Mouse (Mus musculus): ENCODE results near the gene Irgq. TPM values are rescaled to one million over a fixed set of nuclear protein-coding genes. Genes with fewer than 3 reads are reported as not detected.
"Not testable (repeated sequence)": the region's sequence is repeated elsewhere in the genome, so short reads cannot be mapped to it uniquely, and the experiment has no call there.

Gene Irgq
- 10 to 100 TPM; 15.3 to 18.3 TPM for total RNA-seq (2021)
- long read RNA-seq, experiment 1, full-length matches to known transcripts = 5 of 7 reads
- long read RNA-seq, experiment 1, partial matches to known transcripts = 0 of 7 reads
- long read RNA-seq, experiment 1, other reads (novel, unspliced or antisense) = 2 of 7 reads
- long read RNA-seq, experiment 2, full-length matches to known transcripts = 1 of 2 reads
- long read RNA-seq, experiment 2, partial matches to known transcripts = 0 of 2 reads
- long read RNA-seq, experiment 2, other reads (novel, unspliced or antisense) = 1 of 2 reads

DNA sequence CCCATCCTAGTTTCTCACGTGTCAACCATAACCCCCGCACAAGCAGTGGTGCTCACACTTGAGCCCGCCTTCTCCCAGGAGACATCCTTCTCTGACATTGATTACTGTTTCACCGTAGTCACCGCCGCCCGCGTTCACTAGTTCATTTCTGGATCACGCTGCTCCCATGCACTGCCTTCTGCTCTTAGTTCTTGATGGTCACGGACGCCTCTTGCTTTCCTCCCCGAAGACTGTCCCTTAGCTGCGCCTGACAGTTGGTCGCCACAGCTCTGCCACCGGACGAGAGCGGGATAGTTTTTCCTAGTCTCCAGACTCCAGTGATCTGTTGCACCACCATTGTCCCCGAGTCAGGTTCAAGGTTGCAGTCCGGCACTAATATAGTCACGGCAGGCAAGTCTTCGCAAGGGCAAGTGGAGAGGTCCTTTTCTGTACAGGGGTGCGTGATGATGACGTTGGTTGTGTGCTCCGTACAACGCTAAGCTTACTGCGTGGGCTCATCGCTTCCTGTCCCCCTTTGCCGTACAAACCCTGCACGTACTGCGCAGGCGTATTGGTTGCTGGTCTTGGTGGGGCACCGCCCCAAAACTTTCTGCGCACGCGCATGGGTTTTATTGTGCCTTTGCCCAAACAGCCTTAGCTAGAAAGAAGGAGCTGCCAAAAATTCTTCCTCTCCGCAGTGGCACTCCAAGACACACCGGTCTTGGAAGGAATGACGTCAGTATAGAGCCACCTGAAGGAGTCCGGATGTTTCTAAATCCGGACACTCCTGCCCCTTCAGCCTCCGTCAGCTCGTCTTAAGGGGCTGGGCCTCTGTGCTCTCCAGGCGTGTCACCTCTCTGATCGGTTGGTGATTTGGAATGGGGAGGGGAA, at the start of gene Irgq:
Irgq (plus strand) TSS at position 628 of the 870 bp plus-strand sequence.
- DNase-seq = peak; percentile 99

DNA sequence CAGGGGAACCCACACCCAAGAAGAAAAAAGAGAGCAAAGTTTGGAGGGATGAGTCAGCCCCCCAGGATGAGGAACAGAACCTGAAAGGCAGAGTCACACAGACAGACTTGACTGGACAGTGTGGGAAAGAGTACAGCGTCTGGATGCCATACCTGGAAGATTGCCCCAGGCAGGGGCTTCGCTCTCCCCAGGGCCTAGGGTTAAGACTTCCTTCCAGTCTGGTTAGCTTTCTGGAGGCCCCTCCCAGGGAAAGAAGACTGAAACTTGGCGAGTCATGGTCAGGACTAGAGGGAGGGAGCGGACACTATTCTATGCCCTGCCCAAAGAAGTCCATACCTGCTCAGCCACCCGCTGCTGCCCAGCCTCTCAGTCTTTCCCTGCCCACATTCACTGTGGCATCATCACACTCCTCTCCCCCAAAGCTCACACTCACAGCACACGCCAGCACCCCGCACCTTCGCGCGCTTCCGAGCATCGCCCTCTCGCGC, 49.5 kb upstream of the Irgq start:
- DNase-seq = peak in 1 of 2 experiments; percentile 16

DNA sequence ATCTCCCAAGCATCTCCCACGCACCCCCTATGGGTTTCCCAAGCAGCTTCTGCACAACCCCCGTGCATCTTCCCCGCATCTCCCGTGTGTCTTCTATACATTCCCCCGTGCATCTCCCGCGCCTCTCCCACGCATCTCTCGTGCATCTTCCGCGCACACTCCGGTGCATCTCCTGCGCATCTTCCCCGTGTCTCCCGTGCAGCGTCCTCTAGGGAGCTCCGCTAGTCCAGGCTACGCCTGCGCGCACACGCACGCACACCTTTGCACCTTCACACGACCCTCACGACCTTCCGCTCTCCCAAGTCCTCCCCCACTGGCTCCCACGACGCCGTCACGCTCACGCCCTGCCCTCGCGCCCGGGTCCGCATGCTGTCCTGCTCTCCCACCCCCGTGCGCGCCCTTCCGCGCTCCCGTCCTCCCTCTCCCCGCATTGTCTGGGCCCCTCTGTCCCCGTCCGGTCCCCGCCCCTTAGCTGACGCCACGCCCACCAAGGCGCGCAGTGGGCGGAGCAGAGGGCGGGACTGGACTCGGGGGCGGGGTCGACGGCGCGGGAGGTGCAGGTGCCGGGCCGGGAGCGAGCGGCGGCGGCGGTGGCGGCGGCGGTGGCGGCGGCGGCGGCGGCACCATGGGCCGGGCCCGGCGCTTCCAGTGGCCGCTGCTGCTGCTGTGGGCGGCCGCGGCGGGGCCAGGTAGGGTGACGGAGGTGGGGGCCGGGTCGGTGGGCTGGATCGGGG, 48.8 kb upstream of the Irgq start, which contains the start of gene Cadm4:
Cadm4 (plus strand) TSS at position 550 of the 734 bp plus-strand sequence.
- peak; percentile 81 to 85 for DNase-seq

DNA sequence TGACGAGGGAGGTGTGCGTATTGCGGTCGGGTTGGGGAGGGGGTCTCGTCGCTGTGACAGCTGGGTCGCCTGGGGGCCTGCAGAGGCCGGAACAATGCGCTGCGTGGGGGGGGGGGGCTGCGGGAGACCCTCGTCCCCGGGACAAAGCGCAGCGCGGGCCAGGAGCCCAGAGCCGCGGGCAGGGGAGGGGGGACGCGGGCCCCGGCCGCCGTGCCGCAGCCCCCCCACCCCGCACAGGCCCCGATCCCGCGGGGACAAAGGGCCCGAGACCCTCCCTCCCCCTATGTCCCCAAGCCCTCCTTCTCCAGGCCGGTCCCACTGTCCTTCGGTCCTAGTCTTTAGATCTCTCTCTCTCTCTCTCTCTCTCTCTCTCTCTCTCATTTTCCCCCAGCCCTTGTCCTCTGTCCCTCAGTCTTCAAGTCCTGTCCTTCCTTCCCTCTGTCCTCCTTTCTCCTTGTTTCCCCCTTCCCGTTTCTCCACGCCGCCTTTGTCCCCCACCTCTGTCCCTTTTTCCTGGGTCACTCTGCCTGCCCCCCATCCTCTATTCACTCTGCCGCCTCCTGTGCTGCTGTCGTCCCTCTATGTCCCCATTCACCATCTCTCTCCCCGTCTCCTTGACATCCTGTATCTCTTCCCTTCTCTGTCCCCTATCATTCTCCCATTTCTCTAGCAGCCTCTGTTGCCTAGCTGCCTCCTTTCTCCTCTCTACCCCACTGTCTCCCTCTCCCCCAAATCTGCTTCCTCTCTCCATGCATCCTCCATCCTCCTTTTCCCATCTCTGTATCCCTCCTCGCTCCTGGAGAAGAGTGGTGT, 48.1 kb upstream of the Irgq start:
- no peak for DNase-seq

DNA sequence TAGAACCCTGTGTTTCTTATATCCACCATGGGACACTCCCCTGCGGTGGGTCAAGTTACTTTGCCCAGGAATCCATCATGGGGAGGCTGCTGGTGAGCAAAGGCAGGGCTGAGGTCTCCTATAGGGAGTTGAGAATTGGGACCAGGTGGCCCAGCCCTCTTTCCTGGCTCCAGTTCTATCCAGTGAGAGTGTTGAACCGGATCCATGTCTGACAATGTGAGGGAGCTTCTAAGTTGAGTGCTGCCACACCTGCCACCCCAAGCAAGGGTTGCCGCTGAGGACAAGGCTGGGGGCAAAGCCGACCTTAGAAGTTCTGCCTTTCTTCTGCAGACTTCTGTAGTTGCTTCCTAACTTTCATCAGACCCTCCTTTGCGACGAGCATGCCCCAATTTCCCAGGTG, 47.2 kb upstream of the Irgq start:
- DNase-seq = not testable (repeated sequence)

DNA sequence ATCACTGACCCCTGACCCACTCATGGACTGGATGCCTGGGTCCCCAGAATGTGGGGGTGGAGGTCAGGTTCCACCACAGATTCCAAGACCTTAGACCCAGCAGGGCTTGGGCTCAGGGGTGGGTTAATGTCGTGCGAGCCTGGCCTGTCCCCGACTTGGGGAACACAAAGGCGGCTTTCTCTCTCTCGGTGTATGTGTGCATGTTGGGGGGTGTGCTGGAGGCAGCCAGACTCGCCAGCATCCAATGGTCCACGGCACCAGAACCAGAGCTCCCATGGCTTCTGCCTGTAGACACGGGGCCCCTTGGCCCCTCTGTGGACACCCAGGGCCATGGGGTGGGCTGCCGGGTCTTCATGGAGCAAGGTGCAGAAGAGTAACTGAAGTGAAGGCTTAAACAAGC, 45.0 kb upstream of the Irgq start:
- DNase-seq = no peak

DNA sequence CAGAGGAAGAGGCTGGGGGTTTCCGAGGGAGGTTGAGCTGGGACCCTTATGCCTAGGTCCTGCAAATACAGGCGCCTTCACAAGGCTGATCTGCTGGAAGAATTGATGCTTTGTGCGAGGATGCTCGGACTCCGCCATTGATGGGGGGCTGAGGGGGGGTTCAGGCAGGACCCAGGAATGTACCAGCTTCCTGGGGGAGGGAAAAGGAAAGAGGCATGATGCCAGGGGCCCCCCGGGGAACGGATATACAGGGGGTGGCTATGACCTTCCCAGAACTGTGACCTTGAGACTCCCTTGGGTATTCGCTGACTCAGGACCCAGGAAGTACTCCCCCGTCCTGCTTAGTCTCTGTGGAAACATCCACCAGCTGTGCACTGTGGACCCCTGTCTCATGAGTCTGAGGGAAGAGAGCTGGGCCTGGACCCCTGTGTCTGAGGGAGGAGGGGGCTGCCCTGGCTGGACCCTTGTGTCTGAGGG, 43.8 kb upstream of the Irgq start:
- no peak for DNase-seq

DNA sequence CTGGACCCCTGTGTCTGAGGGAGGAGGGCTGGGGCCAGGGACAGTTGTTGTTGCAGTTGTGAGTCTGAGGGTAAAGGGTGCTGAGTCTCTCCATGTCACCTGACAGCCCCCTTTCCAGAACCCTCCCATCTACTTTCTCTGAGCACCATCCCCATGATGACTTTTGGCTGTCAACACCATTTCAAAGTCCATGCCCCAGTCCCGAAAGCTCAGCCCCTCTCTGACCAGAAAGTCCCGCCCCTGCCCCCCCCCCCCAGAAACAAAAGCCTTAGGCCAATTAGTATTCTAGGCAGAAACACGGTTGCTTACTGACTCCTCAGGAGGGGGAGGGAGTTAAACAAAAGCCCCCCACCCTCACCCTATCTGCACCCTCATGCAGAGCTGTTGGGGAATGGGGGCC, 43.1 kb upstream of the Irgq start:
- no peak for DNase-seq

DNA sequence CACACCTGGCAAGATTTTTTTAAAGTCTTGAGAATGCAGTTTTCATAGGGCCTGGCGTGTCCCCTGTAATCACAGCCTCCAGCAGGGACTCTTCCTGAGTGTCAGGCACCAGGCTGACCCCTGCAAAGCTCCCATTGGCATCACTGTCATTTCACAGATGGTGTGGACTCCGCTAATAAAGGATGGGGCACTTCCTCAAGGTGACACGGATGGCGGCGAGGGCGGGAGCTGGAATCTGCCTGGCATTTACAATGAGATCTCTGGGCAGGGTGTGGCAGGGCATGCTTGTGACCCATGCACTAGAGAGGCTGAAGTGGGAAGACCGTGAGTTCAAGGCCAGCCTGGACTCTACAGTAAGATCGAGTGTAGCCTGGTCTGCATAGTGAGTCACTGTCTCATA, 42.2 kb upstream of the Irgq start:
- no peak for DNase-seq

DNA sequence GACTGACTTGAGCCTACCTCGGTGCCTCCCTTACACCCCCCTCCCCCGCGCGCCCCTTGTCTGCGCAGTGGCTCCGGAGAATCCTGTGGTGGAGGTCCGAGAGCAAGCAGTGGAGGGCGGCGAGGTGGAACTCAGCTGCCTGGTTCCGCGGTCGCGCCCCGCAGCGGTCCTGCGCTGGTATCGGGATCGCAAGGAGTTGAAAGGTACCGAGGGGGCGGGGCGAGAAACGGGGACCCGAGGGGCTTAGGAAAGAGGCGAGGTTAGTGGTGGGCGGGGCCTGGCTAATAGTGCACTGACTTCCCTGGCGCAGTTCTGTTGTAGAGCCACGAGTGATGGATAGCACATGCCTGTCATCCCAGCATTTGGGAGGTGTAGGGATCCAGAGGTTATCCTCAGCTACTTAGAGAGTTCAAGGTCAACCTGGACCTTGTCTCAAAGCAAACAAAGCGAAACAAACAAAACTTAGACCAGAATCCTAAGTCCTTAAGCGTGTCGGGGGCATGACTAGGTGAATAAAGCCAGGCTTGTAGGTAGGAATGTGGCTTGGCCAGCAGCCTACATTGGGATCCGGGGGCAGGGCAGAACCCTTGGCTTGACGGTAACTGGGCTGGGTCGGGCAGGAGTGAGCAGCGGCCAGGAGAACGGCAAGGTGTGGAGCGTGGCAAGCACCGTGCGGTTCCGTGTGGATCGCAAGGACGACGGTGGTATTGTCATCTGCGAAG, 30.5 kb upstream of the Irgq start:
- DNase-seq = no peak

DNA sequence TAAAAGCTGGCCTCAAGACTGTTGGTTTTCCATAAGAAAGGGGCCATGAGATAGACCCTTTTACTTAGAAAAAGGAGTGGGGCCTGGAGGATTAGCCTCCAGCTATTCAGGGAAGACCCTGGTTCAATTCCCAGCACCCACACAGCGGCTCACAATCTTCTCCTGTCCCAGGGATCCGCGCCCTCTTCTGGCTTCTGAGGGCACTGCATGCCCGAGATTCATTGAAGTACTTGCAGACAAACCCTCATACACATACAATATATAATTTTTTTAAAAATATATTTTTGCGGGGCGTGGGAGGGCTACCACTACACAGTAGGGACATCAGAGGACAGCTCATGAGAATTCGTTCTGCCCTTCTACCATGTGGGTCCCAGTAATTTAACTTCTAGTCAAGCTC, 29.6 kb upstream of the Irgq start:
- peak in 1 of 2 experiments; percentile 32 for DNase-seq

DNA sequence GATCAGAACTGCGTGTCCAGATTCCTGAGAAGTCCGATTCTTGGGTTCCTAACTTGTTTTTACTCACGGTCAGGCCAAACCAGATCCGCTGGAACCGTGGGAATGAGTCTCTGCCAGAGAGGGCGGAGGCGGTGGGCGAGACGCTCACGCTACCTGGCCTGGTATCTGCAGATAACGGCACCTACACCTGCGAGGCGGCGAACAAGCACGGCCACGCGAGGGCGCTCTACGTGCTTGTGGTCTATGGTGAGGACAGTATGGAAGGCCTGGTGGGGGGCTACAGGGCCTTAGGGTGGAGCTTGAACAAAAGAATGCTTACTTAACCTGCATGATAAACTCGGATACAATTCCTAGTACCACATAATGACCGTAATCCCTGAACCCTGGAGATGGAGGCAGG, 29.0 kb upstream of the Irgq start:
- DNase-seq = peak in 1 of 2 experiments; percentile 18

DNA sequence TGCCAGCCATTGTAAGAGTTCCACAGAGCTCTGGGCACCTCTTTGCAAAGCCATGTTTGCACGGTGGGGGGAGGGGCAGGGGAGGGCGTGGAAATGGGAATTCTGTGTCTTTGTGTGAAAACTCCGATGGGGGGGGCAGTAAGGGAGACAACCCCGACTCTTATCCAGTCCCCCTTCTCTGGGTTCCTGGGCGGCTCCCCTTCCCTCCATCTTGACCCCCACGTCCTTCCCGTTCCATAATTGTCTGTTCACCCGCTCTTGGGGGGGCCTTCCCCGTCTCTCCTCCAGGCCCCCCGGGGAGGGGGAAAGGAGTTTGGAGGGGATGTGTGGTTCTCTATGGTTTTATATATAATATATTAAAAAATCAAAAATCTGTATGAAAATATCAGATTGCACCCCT, 26.5 kb upstream of the Irgq start:
- no peak for DNase-seq

DNA sequence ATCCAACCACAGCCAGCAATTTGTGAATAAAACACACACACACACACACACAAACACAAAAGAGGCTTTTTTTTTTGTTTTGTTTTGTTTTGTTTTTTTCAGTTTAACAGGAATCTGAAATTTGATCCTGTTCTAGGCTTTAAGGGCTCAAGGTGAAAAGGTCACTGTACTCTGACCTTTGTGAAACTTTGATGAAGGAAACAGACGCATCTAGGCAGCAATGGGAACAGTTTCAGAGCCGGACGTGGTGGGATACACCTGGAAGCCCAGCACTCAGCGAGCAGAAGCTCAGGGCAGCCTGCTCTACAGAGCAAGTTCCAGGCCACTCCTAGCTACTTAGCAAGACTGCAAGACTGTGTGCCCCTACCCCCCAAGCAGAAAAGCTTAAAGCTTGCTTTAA, 25.6 kb upstream of the Irgq start:
- DNase-seq = no peak

DNA sequence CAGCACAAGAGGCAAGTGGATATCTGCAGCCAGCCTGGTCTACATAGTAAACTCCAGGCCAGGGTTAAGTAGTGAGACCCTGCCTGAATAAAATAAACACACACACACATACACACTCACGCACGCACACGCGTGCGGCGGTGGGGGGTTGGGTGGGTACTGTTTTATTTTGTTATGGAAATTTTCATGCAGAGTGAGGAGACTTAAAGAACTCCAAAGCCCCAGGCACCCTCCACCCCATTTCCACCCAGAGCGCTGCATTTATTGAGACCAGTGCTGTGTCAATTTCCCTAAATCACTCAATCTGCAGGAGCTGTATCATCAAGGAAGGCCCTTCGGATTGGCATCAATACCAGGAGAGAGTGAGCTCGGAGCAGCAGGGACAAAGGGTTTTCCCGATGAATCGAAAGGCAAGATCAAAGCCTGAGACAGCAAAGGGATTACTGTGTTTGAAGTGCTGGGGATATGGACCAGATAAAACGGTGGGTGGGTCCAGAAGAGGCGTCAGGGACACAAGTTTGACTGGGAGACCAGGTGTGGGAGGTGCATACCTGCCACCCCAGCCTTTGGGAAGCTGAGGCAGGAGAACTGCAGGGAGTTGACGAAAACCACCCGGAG, 24.9 kb upstream of the Irgq start:
- DNase-seq = no peak

DNA sequence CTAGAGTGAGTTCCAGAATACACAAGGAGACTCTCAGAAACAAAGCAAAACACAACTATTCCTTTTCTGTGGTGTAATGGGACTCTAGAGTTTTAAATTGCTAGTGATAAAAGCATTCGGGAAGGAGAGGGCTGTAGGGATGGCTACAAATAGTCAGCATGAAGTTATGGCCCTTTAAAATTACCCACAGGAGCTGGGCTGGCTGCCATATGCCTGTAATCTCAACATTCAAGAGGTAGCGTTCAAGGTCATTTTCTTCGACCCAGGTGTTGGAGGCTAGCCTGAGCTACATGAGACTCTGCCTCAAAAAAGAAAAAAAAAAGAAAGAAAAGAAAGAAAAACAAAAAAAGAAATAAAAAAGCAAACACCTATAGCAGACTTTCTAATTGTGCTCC, 24.4 kb upstream of the Irgq start:
- peak; percentile 45 to 50 for DNase-seq

DNA sequence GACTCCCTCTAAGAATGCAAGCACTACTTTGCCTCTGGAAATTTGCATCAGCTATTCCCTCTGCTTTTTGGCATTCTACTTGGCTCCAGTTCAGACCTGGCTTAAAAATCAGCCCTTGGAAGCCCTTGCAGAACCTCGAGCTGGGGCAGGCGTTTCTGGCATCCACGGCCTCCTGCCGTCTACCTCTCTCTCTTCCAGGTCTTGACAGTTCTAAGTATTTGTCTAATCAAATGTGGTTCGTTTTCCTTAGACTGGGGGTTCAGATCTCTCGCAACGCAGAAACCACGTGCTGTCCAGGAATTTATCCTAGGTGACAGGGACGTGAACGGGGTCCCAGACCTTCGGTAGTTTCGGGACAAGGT, 24.0 kb upstream of the Irgq start:
- peak; percentile 66 to 67 for DNase-seq

DNA sequence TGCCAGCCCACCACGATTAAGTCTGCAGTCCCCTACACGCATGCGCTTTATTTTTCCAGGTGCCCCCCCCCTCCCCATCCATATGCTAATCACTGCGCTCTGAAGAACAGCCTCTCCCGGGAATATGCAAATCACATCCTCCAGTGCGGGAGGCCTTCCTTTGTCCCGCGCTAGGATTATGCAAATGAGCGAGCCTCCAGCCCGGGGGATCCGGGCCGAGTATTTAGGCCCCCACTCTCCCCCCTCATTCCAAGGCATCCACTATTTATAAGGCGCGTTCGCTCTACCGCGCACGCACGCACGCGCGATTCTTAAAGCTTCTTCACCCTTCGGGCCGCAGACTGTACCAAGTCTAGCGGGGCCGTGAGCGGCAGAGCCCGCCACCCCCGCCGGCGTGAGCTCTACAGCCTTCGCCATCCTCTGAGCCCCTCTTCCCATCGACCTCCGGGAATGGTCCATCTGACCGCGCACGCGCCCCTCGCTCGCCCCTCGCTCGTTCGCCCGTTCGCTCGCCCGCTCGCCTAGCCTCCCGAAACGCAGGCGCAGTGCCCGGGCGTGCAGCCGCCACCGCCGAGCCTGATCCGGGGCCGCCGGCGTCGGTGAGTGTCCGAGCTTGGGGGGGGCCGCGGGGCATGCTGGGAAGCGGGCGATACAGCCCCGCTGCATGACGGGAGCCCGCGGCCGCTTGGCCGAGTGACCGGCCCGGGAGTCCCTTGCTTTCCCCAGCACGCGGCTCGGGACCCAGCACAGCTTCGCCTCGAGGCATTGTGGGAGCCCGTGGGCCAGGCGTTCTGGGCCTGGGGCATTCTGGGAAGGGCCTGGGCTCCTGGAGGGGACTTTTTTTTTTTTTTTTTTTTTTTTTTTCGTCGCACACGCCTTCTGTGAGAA, 23.4 kb upstream of the Irgq start, which contains the start of gene Zfp428:
Zfp428 (plus strand) TSS at position 169 of the 888 bp plus-strand sequence.
- DNase-seq = peak; percentile 90

DNA sequence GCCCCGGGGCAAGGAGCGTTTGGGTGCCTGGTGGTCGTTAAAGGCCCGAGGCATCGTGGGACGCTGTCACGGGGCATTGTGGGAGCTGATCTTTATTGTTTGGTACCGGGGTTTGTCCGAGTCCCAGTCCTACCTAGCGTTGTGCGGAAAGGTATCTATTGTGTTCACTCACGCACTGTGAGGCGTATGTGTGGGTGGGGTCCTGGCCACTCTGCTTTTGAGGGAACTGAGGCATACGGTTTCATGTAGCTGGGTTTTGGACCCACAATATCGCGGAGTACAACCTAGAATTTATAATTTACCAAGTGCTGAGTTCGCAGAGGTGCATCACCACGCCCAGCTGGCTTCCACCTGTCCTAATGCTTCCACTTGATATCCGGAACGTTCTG, 22.8 kb upstream of the Irgq start:
- no peak for DNase-seq
